Mouse (Mus musculus) myocyte (in vitro differentiated cells): ENCODE data around the gene Prkg1. TPM values are rescaled to one million over a fixed set of nuclear protein-coding genes. Genes with fewer than 3 reads are reported as not detected.
A peak's percentile ranks its signal among the peaks of the same experiment; 100 is the strongest.

Experiments used
- H3K27me3 ChIP-seq: one replicate; pipeline ENCODE4 v1.6.1; 2011; ENCODE audit not compliant: control insufficient read depth, insufficient read depth, insufficient read length
- H3K36me3 ChIP-seq: one replicate; pipeline ENCODE4 v1.6.1; 2011; ENCODE audit not compliant: control insufficient read depth, insufficient read depth
- H3K4me2 ChIP-seq: one replicate; pipeline ENCODE4 v1.6.1; 2011; ENCODE audit warnings: low read depth, control low read depth
- H3K4me3 ChIP-seq: one replicate; pipeline ENCODE4 v1.5.1; 2011; ENCODE audit warnings: mild to moderate bottlenecking, control low read depth, moderate library complexity
- H3K79me2 ChIP-seq: one replicate; pipeline ENCODE4 v1.6.1; 2011; ENCODE audit not compliant: control insufficient read depth, insufficient read depth
- H3ac ChIP-seq: one replicate; pipeline ENCODE4 v1.6.1; 2011; ENCODE audit not compliant: control insufficient read depth, insufficient read length
- CEBPB ChIP-seq: IDR thresholded peaks from 2 replicates; pipeline ENCODE4 v1.6.1; 2011; ENCODE audit warnings: mild to moderate bottlenecking, moderate library complexity; ENCODE audit not compliant: poor library complexity, insufficient read depth, severe bottlenecking
- E2F4 ChIP-seq: IDR thresholded peaks from one replicate; pipeline ENCODE4 v1.6.1; 2011; ENCODE audit warnings: mild to moderate bottlenecking, control low read depth, moderate library complexity; ENCODE audit not compliant: insufficient read depth
- MAX ChIP-seq: IDR thresholded peaks from one replicate; pipeline ENCODE4 v1.6.1; 2011; ENCODE audit warnings: low read depth, mild to moderate bottlenecking, control low read depth
- MYOD1 ChIP-seq, 3 experiments: IDR thresholded peaks; one replicate each; pipeline ENCODE4 v1.6.1; 2011; ENCODE audit warnings: control low read depth in 2 of 3, low read depth in 2 of 3, mild to moderate bottlenecking in 2 of 3, moderate library complexity in 1 of 3; ENCODE audit not compliant: insufficient read length in 2 of 3, control insufficient read depth in 1 of 3
- MYOG ChIP-seq, 3 experiments: IDR thresholded peaks; one replicate each; pipeline ENCODE4 v1.6.1; 2011; ENCODE audit warnings: control low read depth in 2 of 3, low read depth in 2 of 3, mild to moderate bottlenecking in 2 of 3; ENCODE audit not compliant: insufficient read length in 2 of 3, control insufficient read depth in 1 of 3, insufficient read depth in 1 of 3
- POLR2A ChIP-seq: IDR thresholded peaks from one replicate; pipeline ENCODE4 v1.6.1; 2011; ENCODE audit warnings: low read depth, mild to moderate bottlenecking, control low read depth, moderate library complexity; ENCODE audit not compliant: insufficient read length
- POLR2AphosphoS2 ChIP-seq: IDR thresholded peaks from one replicate; pipeline ENCODE4 v1.6.1; 2011; ENCODE audit warnings: low read depth, control low read depth; ENCODE audit not compliant: insufficient read length
- REST ChIP-seq: IDR thresholded peaks from one replicate; pipeline ENCODE4 v1.6.1; 2011; ENCODE audit warnings: mild to moderate bottlenecking, control low read depth, moderate library complexity; ENCODE audit not compliant: insufficient read depth, insufficient read length
- SRF ChIP-seq: IDR thresholded peaks from one replicate; pipeline ENCODE4 v1.6.1; 2011; ENCODE audit warnings: low read depth; ENCODE audit not compliant: control insufficient read depth, insufficient read length
- TCF12 ChIP-seq: IDR thresholded peaks from one replicate; pipeline ENCODE4 v1.6.1; 2011; ENCODE audit warnings: mild to moderate bottlenecking, control low read depth; ENCODE audit not compliant: poor library complexity, insufficient read depth, severe bottlenecking
- TCF3 ChIP-seq: IDR thresholded peaks from one replicate; pipeline ENCODE4 v1.6.1; 2011; ENCODE audit warnings: low read depth, control low read depth; ENCODE audit not compliant: insufficient read length
- USF1 ChIP-seq: IDR thresholded peaks from one replicate; pipeline ENCODE4 v1.6.1; 2011; ENCODE audit warnings: low read depth, mild to moderate bottlenecking, control low read depth, moderate library complexity
- polyA plus RNA-seq: library from polyadenylated mRNA; unstranded; fragments of >200 nt; fragmentation: generic; extraction: Trizol; gene quantifications from one replicate; pipeline ENCODE4 v1.2.1, GENCODE M21; 2012; ENCODE audit warnings: missing spikeins

Prkg1 gene
- polyA plus RNA-seq, 1 experiment = 1.7 TPM

- Histone ChIP-seq H3K79me2 (no peaks in the 10 kb centered on the region), H3K4me3 (no peak overlapping the region), H3K27me3 (peaks cover 24% of the 10 kb centered on the region), H3K36me3 (no peaks in the 10 kb centered on the region), H3ac (no peak overlapping the region), H3K4me2 (peak overlapping the region; percentile 24)
- TF ChIP-seq POLR2AphosphoS2 (no peak), CEBPB (no peak), REST (no peak), MYOD1 (IDR thresholded peaks at IDR 0.05; ENCODE audit: control insufficient read depth in 1 of 3, insufficient read length in 2 of 3, low read depth in 2 of 3) (no peak), MAX (no peak), USF1 (no peak), SRF (no peak), POLR2A (no peak), MYOG (IDR thresholded peaks at IDR 0.05; ENCODE audit: control insufficient read depth in 1 of 3, insufficient read depth in 1 of 3, insufficient read length in 2 of 3, low read depth in 2 of 3) (no peak), TCF3 (no peak)
Observed at GRCm38 (mm10) chr19:30554467-30554881, 1210.4 kb downstream of the Prkg1 start.

GRCm38 (mm10) chr19:30553740-30554139 is 1211.1 kb downstream of the Prkg1 start:
- TF ChIP-seq POLR2A = no peak
- no peak for TF ChIP-seq REST
- TF ChIP-seq MAX = no peak
- no peak for TF ChIP-seq POLR2AphosphoS2
- TF ChIP-seq USF1 = no peak
- no peak for TF ChIP-seq E2F4
- no peak for TF ChIP-seq SRF
- TF ChIP-seq TCF3 = no peak
- TF ChIP-seq CEBPB = no peak
- TF ChIP-seq MYOD1 (IDR thresholded peaks at IDR 0.05; ENCODE audit: control insufficient read depth in 1 of 3, insufficient read length in 2 of 3, low read depth in 2 of 3) = no peak
- no peak for TF ChIP-seq MYOG (IDR thresholded peaks at IDR 0.05; ENCODE audit: control insufficient read depth in 1 of 3, insufficient read depth in 1 of 3, insufficient read length in 2 of 3, low read depth in 2 of 3)
- TF ChIP-seq TCF12 = no peak
- no peaks in the 10 kb centered on the region for H3K79me2 ChIP-seq
- peaks cover 31% of the 10 kb centered on the region for H3K27me3 ChIP-seq

GRCm38 (mm10) chr19:30552260-30552659 is 1212.6 kb downstream of the Prkg1 start:
- no peak overlapping the region for H3ac ChIP-seq
- no peaks in the 10 kb centered on the region for H3K36me3 ChIP-seq
- no peaks in the 10 kb centered on the region for H3K79me2 ChIP-seq
- H3K27me3 ChIP-seq = peaks cover 38% of the 10 kb centered on the region
- H3K4me2 ChIP-seq = no peak overlapping the region
- TF ChIP-seq MYOG (IDR thresholded peaks at IDR 0.05; ENCODE audit: control insufficient read depth in 1 of 3, insufficient read depth in 1 of 3, insufficient read length in 2 of 3, low read depth in 2 of 3) (no peak), E2F4 (no peak), POLR2A (no peak), TCF3 (no peak), TCF12 (no peak), MYOD1 (IDR thresholded peaks at IDR 0.05; ENCODE audit: control insufficient read depth in 1 of 3, insufficient read length in 2 of 3, low read depth in 2 of 3) (no peak), CEBPB (no peak), REST (no peak), MAX (no peak), USF1 (no peak), POLR2AphosphoS2 (no peak), SRF (no peak)
- no peak overlapping the region for H3K4me3 ChIP-seq

More at GRCm38 (mm10) chr19:30553740-30554139, 1211.1 kb downstream of the Prkg1 start:
- H3K4me2 ChIP-seq = no peak overlapping the region
- no peak overlapping the region for H3K4me3 ChIP-seq
- no peak overlapping the region for H3ac ChIP-seq
- no peaks in the 10 kb centered on the region for H3K36me3 ChIP-seq

GRCm38 (mm10) chr19:30549854-30550647 is 1214.8 kb downstream of the Prkg1 start:
- Histone ChIP-seq H3K4me2 (no peak overlapping the region), H3K27me3 (peaks cover 36% of the 10 kb centered on the region), H3ac (no peak overlapping the region), H3K36me3 (no peaks in the 10 kb centered on the region), H3K4me3 (no peak overlapping the region), H3K79me2 (no peaks in the 10 kb centered on the region)
- TF ChIP-seq E2F4 (no peak), POLR2AphosphoS2 (no peak), USF1 (no peak), CEBPB (no peak), POLR2A (no peak), TCF12 (no peak), MYOD1 (IDR thresholded peaks at IDR 0.05; ENCODE audit: control insufficient read depth in 1 of 3, insufficient read length in 2 of 3, low read depth in 2 of 3) (no peak), MAX (no peak), TCF3 (no peak), MYOG (IDR thresholded peaks at IDR 0.05; ENCODE audit: control insufficient read depth in 1 of 3, insufficient read depth in 1 of 3, insufficient read length in 2 of 3, low read depth in 2 of 3) (no peak), SRF (no peak), REST (no peak)
